Mouse (Mus musculus) urinary bladder, postnatal 36 days (tissue): Measurements from ENCODE around the gene Akap7.

Experiments used
- DNase-seq, 2 experiments: peaks; one replicate each; pipeline ENCODE4 v3.0.0; 2022; ENCODE audit warnings: low spot score in 2 of 2, mixed read lengths in 1 of 2

Akap7 gene

DNA sequence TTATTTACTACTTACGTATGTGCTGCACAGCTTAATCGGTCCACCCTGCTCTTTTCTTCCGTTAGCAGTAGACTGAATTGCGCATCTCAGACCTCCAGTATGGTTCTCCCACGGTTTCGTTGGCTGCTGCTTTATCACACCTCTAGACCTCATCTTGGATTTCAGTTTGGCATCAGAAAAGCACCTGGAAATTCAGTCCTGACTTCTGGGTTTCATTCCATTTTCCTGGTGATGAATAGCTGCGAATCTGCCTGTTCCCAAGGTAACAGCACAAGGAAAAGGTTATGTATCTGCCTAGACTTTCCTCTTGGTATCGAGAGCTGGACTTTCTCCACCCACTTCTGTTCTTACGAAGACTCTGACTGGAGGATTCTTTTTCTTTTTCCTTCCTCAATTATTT, at the start of gene Akap7:
Akap7 (minus strand) TSS at position 101 of the 400 bp plus-strand sequence.
- no peak for DNase-seq

- DNase-seq: no peak
These were observed 46.7 kb upstream of the Akap7 start for GRCm38 (mm10) chr10:25354390-25354789.

- DNase-seq: no peak
These were observed 46.3 kb upstream of the Akap7 start for GRCm38 (mm10) chr10:25353941-25354340.

DNA sequence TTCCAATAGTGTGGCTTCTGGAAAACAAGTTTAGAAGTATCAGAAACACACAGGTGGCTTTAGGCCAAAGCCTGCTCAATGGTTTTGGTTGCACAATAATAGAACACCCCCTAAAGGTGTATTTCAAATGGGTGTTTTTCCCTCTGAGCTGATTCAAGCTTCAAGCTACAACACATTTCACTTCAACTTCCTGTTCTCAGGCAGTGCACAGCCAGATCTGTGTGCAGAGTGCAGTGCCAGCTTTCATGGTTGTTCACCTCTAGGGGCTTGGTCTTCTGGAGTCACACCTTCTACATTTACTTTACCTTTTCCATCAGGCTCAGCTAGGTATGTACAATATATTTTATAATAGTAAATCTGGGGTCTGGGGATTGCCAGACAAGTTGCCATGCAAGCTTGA, 35.1 kb upstream of the Akap7 start:
- no peak for DNase-seq

- no peak for DNase-seq
These were observed 33.0 kb upstream of the Akap7 start for GRCm38 (mm10) chr10:25340675-25341074.

GRCm38 (mm10) chr10:25333390-25334079, 25.9 kb upstream of the Akap7 start:
- no peak for DNase-seq

- no peak for DNase-seq
These were observed 23.8 kb upstream of the Akap7 start for GRCm38 (mm10) chr10:25331321-25332049.

DNA sequence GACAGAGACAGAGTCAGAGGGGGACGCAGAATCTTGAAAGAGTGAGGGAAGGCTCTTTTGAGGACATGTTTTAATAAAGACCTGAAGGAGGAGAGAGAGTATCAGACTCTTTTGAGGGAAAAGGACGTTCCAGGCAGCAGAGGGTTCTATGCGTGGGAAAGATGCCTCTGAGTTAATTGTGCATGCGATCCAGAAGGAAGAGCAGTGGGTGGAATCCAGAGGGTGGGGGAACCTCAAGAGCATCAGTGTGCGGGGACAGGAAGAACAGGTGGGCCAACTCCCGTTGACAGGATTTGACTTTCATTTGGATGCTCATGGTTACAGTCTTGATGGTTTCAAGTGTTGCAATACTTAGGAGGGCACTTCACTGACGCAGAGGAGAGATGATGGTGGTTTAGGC, 22.4 kb upstream of the Akap7 start:
- DNase-seq: no peak

GRCm38 (mm10) chr10:25327511-25327910, 19.8 kb upstream of the Akap7 start:
- no peak for DNase-seq

- peak in 1 of 2 experiments; percentile 21 for DNase-seq
These were observed 18.0 kb upstream of the Akap7 start for GRCm38 (mm10) chr10:25325690-25326089.

- no peak for DNase-seq
These were observed 13.5 kb upstream of the Akap7 start for GRCm38 (mm10) chr10:25321198-25321597.

- DNase-seq: no peak
These were observed 11.9 kb upstream of the Akap7 start for GRCm38 (mm10) chr10:25319531-25319930.

DNA sequence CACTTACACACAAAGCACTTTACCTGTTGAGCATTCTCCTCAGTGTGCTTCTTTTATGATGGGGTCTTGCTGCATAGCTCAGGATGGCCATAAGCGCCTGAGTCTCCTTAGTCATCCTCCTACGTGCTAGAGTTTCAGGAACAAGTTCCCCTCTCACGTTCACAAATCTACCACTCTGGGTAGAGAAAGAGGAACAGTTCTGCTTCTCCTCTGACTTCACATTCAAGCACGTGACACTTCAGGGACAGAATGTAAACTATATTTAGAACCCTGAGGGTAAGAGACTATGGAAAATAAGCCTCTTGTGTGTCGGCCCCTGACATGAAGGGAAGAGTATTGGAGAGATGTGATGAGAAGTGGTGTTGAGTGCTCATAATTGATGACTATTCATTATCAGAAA, 10.7 kb upstream of the Akap7 start:
- no peak for DNase-seq

DNA sequence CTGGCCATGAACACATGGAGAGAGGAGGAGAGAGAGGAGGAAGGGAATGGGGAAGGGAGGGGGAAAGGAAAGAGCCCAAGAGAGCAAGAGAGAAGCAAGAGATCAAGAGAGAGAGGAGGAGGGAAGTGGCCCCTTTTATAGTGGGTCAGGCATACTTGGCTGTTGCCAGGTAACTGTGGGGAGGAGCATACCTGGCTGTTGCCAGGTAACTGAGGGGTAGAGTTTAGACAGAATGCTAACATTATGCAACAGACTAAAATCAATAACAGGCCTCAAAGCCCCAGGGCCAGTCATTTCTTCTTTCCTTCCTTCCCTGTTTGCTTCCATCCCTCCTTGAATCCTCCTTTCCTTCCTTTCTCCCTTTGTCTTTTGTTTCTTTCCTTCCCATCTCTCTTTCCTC, 10.0 kb upstream of the Akap7 start:
- DNase-seq: no peak

GRCm38 (mm10) chr10:25313856-25314584, 6.3 kb upstream of the Akap7 start:
- no peak for DNase-seq

DNA sequence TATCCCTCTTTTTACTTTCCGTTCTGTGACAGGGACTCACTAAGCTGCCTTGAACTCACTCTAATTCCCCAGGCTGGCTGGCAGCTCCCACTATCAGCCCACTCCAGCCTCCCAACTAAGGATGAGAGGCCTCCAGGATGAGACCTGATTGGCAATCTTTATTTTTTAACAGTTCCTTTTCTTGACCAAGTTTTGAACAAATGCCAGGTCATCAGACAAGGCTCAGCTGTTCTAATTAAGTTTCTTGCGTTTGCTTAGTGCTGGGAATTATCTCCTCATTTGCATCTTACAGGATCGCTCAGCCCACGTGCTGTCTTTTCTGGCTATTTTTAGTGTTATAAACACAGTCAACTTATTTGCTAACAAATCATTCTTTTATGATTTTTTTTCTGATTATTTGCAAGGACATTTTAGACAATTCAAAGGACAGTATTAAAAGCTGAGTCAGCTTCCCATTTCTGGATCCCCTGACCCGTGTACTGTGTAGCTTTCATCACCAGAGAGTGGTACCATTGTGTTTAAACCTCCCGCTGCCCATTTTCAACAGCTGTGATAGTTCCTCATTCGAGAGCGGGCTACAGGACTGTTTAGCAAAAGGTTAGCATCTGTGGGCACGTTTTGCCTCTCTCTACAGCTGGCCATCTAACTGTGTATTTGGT, 4.0 kb upstream of the Akap7 start:
- no peak for DNase-seq

DNA sequence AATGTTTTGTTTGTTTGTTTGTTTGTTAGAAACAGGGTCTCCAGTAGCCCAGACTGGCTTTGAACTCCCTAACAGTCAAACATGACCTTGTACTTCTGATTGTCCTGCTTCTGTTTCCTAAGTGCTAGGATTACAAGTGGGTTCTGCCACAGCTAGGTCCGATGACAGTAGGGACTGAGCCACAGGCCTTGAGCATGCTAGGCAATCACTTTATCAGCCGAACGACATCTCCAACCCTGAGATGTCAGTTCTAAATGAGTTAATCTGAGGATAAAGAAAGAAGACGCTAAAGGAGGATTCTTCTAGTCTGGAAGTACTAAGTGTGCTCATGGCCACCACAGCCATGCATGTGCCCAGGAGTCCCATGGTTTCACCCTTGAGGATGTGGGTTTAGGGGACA, 3.1 kb upstream of the Akap7 start:
- DNase-seq: no peak

DNA sequence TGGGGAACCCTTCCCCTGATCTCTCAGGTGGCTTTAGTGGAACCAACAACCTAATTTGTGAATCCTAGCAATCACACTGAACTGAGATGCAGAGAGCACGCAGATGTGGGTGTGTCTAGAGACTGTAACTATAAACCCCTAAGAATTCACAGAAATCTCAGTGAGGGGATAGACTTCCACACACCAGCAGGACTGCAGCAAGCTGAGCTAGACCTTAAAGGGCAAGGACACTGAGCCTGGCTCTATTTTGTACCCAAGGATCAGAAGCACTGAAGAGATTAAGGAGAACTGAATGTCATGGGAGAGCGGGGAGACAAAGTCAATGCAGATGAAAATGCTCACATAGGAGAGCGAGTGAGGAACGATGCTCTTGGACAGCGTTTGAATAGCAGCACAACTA, 2.3 kb upstream of the Akap7 start:
- DNase-seq: no peak

GRCm38 (mm10) chr10:25305146-25305545, 2.5 kb downstream of the Akap7 start:
- DNase-seq: no peak

DNA sequence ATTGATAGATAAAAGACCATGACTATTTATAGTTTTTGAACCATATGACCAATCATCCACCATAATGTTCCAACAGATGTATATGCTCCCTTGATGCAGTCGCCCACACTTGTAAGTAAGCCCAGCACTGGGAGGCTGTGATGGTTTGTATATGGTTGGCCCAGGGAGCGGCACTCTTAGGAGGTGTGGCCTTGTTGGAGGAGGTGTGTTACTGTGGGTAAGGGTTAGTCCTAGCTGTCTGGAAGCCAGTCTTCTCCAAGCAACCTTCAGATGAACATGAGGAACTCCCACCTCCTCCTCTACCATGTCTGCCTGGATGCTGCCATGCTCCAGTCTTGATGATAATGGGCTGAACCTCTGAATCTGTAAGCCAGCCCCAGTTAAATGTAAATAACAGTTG, 3.1 kb downstream of the Akap7 start:
- DNase-seq: no peak

GRCm38 (mm10) chr10:25299031-25299529, 8.6 kb downstream of the Akap7 start:
- no peak for DNase-seq

DNA sequence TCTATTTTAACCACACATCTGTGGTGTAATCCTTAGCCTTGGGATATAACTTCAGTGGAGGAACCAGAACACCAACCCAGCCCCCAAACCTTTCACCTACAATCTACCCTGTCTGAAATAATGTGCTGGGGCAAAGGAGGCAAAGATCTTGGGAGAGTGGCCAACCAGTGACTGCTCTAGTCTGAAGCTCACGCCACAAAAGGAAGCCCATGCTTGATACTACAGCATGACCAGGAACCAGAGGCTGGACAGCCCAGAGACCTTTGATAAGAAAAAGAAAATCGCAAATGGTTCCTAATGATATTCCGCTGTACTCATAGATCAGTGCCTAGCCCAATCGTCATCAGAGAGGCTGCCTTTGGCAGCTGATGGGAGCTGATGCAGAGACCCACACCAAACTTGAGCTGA, 9.4 kb downstream of the Akap7 start:
- peak; percentile 30 to 54 for DNase-seq
